Mouse (Mus musculus) stomach, embryonic 15.5 days (tissue): ENCODE measurements around the gene Zfp704. TPM values are rescaled to one million over a fixed set of nuclear protein-coding genes. Genes with fewer than 3 reads are reported as not detected.

Experiments
- ATAC-seq: fragments of 200-750 bp; cut with Nextera tagmentation; 2 replicates; pipeline ENCODE4 v1.8.0; 2017; ENCODE audit warnings: low read depth, moderate number of reproducible peaks, moderate TSS enrichment; ENCODE audit not compliant: insufficient read depth, low FRiP score
- H3K27ac ChIP-seq: fragments of 300-500 bp; sonication (generic); 2 replicates; pipeline ENCODE4 v1.5.1; 2015; ENCODE audit warnings: mild to moderate bottlenecking, inconsistent platforms
- H3K27me3 ChIP-seq: fragments of 300-500 bp; sonication (generic); replicated peaks from 2 replicates; pipeline ENCODE4 v1.6.1; 2015; ENCODE audit warnings: inconsistent platforms
- H3K36me3 ChIP-seq: fragments of 300-500 bp; sonication (generic); 2 replicates; pipeline ENCODE4 v1.6.1; 2015; ENCODE audit warnings: inconsistent platforms
- H3K4me1 ChIP-seq: fragments of 300-500 bp; sonication (generic); 2 replicates; pipeline ENCODE4 v1.6.1; 2015; ENCODE audit warnings: inconsistent platforms
- H3K4me2 ChIP-seq: fragments of 300-500 bp; sonication (generic); 2 replicates; pipeline ENCODE4 v1.6.1; 2015; ENCODE audit warnings: mild to moderate bottlenecking, inconsistent platforms
- H3K4me3 ChIP-seq: fragments of 300-500 bp; sonication (generic); replicated peaks from 2 replicates; pipeline ENCODE4 v1.5.1; 2015; ENCODE audit warnings: inconsistent platforms
- H3K9ac ChIP-seq: fragments of 300-500 bp; sonication (generic); 2 replicates; pipeline ENCODE4 v1.6.1; 2015; ENCODE audit warnings: inconsistent platforms
- H3K9me3 ChIP-seq: fragments of 300-500 bp; sonication (generic); 2 replicates; pipeline ENCODE4 v1.6.1; 2016; ENCODE audit warnings: inconsistent platforms
- WGBS: fragments of 180-500 bp; shearing (Covaris S2); methylation state at CpG from one replicate; pipeline ENCODE4 v1.1.7; 2015; 5-methylcytosine and 5-hydroxymethylcytosine counted together
- polyA plus RNA-seq: library from polyadenylated mRNA; unstranded; fragments of >200 nt; fragmentation: Nextera tagmentation; extraction: Ambion mirVana; gene quantifications from 2 replicates; pipeline ENCODE4 v1.2.1, GENCODE M21; 2015

The Zfp704 gene
- polyA plus RNA-seq, 1 experiment from 2014 or later, result 8.0 TPM

- H3K4me1 ChIP-seq, result no peaks in the 10 kb centered on the region
- 0 out of 2 replicates have a peak, but pooled peaks cover 9% of the 10 kb centered on the region for H3K36me3 ChIP-seq
- no peak overlapping the region for H3K27ac ChIP-seq
- no peak overlapping the region for H3K9ac ChIP-seq
- H3K27me3 ChIP-seq, result no peaks in the 10 kb centered on the region
- ATAC-seq, result no peak
- 74% methylated on average over 5 of the region's 5 CpGs for WGBS
- no peaks in the 10 kb centered on the region for H3K9me3 ChIP-seq
- H3K4me3 ChIP-seq, result no peak overlapping the region
- no peak overlapping the region for H3K4me2 ChIP-seq
Measured at GRCm38 (mm10) chr3:9444558-9444957, 165.3 kb downstream of the Zfp704 start.

DNA sequence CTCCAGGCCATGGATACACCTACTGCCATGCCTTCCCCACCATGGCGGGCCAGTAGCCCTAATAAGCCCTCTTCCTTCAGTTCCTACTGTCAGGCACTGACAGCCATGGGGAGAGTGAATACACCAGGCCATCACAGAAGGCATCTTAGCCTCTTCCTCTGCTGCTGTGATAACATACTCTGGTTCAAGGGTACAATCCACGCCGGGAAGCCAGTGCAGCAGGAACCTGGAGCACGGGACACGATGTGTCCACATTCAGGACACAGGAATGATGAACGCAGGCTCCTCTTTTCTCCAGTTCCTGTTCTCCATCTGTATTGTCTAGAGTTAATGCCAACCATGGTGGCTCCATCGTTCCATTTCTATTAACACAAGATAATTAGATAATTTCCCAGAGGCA lies 165.9 kb downstream of the Zfp704 start:
- 0 out of 2 replicates have a peak, but pooled peaks cover 9% of the 10 kb centered on the region for H3K36me3 ChIP-seq
- 88% methylated on average over 7 of the region's 7 CpGs for WGBS
- H3K27ac ChIP-seq, result no peak overlapping the region
- no peak overlapping the region for H3K4me2 ChIP-seq
- ATAC-seq, result no peak
- no peaks in the 10 kb centered on the region for H3K4me1 ChIP-seq
- no peak overlapping the region for H3K4me3 ChIP-seq
- H3K27me3 ChIP-seq, result no peaks in the 10 kb centered on the region
- no peaks in the 10 kb centered on the region for H3K9me3 ChIP-seq
- no peak overlapping the region for H3K9ac ChIP-seq

DNA sequence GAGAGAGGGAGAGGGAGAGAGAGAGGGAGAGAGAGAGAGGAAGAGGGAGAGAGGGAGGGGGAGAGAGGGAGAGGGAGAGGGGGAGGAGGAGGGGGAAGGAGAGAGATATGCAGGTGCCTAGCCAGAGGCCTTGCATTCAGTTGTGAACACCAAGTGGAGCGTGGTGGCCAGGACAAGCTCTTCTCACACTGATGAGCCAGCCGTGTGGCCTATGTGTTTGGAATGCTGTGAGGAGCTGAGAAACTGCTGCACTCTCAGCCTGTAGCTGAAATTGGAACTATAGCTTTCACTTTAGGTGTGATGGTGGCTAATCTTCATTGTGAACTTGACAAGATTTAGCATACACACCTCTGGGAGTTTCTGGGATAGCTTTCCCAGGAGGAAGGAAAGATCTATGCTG lies 166.4 kb downstream of the Zfp704 start:
- no peak overlapping the region for H3K4me2 ChIP-seq
- no peaks in the 10 kb centered on the region for H3K4me1 ChIP-seq
- no peak for ATAC-seq
- H3K9me3 ChIP-seq, result no peaks in the 10 kb centered on the region
- WGBS, result 81% methylated on average over 2 of the region's 2 CpGs
- H3K9ac ChIP-seq, result no peak overlapping the region
- H3K27ac ChIP-seq, result no peak overlapping the region
- 0 out of 2 replicates have a peak, but pooled peaks cover 9% of the 10 kb centered on the region for H3K36me3 ChIP-seq
- no peaks in the 10 kb centered on the region for H3K27me3 ChIP-seq
- H3K4me3 ChIP-seq, result no peak overlapping the region

DNA sequence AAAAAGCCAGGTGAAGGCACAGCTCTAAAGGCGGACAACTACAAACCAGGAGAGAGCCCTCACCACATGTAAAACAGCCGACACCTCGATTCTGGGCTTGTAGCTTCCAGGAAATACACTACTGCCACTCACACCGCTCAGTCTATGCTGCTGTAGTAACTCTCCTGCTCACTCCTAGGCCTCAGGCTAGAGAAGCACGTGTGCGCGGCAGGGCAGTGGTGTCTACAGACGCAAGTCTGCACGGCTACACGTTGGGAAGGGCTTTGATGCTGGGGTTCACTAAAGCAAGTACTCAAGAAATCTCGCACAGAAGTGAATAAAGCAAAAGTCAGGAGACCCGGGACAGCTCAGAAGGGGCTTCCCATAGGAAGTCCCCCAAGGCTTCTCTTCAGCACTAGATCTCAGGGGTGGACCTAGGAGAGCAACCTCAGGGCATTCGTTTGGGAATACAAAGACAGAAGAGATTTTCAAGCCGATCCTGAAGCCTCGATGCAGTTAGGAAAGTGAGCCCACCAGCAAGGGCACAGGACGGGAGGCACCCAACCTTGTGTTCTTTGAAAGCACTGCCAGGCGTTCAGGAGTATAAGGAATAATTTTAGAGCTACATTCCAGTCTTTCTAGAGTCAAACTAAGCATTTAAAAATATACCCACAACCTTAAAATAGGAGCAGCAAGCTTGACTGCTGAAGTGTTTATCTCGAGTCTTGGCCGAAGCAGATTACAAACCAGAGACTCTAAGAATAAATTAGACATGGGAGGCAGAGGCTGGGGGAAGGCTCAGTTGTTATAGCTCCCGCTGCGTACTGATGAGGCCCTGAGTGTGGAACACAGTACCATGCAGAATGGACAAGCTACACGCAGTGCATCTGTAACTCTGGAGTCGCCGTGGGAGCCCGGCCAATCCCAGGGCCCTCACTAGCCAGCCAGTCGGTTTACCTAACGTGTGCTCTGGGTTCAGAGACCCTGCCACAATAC lies 168.0 kb downstream of the Zfp704 start:
- H3K9ac ChIP-seq, result no peak overlapping the region
- no peaks in the 10 kb centered on the region for H3K27me3 ChIP-seq
- no peak overlapping the region for H3K4me2 ChIP-seq
- ATAC-seq, result no peak; the same call in 1 of the 2 replicates
- H3K36me3 ChIP-seq, result peaks cover 4% of the 10 kb centered on the region; the same call in 1 of the 2 replicates
- no peak overlapping the region for H3K27ac ChIP-seq
- H3K4me1 ChIP-seq, result no peaks in the 10 kb centered on the region
- H3K9me3 ChIP-seq, result no peaks in the 10 kb centered on the region
- WGBS, result 85% methylated on average over 27 of the region's 27 CpGs
- H3K4me3 ChIP-seq, result no peak overlapping the region

DNA sequence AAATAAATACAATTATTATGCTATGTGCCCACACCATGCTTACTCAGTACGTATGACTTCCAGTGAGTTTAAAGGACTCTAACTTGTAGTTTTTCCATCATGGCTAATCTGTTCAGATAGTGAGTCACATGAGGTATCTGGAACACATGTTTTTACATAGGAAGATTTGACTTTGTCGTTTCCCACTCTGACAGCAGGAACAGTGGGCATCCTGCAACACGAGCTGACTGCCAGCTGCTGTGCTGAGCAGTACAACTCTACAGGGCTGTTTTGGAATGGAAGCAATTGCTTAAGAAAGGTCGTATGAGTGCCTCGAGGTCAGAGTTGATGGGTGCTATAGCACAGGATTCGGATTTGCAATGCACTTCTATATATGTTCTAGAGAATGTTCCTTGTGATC lies 169.4 kb downstream of the Zfp704 start:
- 74% methylated on average over 6 of the region's 6 CpGs for WGBS
- ATAC-seq, result no peak
- no peak overlapping the region for H3K4me2 ChIP-seq

DNA sequence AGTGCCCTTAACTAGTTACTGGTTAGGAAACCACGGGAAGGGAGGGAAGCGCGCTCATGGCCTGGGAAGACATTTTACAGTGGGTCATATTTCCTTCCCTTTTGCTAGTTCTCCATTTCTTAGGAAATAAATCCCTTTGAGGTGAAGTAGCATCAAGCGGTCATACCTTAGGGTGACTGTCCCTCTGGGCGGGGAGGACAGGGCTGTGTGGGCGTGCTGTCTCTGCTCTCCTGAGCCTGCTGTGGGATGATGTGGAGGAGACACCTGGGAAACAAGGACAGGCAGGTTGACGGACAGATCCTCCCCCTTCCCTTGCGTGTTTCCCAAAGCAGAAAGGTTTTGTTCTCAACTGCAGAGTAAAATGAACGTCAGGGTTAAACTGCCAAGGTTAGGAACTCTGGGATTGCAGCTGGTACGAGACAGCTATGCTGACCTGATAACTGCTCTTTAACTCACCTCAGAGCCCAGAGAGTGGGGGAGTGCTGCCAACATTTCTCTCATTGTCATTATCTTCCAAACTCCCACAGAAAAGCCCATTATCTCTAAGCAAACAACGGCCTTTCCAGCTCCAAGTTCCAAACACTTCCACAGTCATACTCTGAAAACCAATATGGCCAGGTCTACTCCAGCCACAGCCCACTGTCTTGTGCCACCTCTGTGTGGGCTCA lies 170.1 kb downstream of the Zfp704 start:
- Histone ChIP-seq H3K4me3 (no peak overlapping the region), H3K27me3 (no peaks in the 10 kb centered on the region), H3K9ac (no peak overlapping the region), H3K27ac (no peak overlapping the region), H3K4me1 (no peaks in the 10 kb centered on the region), H3K9me3 (no peaks in the 10 kb centered on the region), H3K4me2 (no peak overlapping the region), H3K36me3 (peaks cover 4% of the 10 kb centered on the region; the same call in 1 of the 2 replicates)
- no peak for ATAC-seq
- 72% methylated on average over 11 of the region's 11 CpGs for WGBS

More for the DNA sequence above, 169.4 kb downstream of the Zfp704 start:
- Histone ChIP-seq H3K4me1 (no peaks in the 10 kb centered on the region), H3K27ac (no peak overlapping the region), H3K9ac (no peak overlapping the region), H3K4me3 (no peak overlapping the region), H3K9me3 (no peaks in the 10 kb centered on the region), H3K27me3 (no peaks in the 10 kb centered on the region), H3K36me3 (peaks cover 4% of the 10 kb centered on the region; the same call in 1 of the 2 replicates)

DNA sequence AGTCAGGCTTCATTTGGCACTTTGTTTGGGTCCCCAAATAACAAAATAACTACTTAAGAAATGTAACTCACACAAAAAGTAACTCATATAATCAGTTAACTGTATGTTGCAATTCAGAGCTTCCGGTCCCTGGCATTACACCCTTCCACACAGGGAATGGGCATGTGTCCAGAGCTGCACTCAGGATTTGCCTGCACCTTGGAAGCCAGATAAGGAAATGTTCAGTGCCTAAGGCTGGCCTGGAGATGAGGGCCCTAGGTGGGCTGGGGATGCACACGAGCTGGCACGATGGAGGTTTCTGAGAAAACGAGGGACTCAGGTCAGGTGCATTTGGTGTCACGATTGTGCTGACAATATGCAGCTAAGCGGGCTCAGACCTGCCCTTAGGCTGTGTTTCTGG lies 173.6 kb downstream of the Zfp704 start:
- Histone ChIP-seq H3K4me2 (no peak overlapping the region), H3K9me3 (no peaks in the 10 kb centered on the region), H3K4me1 (no peaks in the 10 kb centered on the region), H3K27ac (no peak overlapping the region), H3K4me3 (no peak overlapping the region), H3K27me3 (no peaks in the 10 kb centered on the region), H3K36me3 (peaks cover 4% of the 10 kb centered on the region; the same call in 1 of the 2 replicates), H3K9ac (no peak overlapping the region)
- no peak for ATAC-seq
- WGBS, result 85% methylated on average over 6 of the region's 6 CpGs

DNA sequence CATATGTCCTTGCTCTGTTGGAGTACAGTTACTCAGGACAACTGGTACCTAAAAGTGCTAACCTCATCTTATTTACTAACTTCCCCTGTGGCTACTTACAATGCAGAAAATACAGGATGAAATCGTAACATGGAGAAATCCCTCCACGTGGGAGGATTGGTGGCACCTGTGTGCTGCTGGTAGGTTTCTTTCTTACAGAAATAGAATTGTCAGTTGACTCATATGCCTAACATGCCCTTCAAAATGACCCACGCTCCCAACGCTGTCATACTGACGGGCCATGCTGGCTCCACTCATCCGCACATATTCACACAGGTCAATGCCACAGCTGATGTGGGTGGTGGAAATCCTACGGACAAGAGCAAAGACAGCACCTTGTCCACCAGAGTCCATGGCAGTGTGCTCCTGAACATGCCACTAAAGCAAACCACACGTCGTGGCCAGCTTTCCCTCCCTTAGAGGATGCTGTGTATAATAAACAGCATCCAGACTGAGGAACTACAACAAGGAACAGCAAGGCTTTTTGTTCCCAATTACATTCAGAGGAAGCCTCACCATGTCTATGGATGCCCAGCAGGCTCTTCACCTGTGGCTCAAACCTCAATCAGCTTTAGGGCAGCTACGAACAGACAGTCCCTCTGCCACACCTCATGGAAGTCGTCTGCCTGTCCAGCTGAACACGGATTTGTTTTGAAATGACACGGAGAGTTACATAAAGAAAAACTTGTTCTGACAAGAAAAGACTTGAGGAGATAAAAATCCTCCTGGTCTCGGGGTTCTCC lies 175.3 kb downstream of the Zfp704 start:
- ATAC-seq, result no peak
- Histone ChIP-seq H3K9ac (no peak overlapping the region), H3K27me3 (no peaks in the 10 kb centered on the region), H3K27ac (no peak overlapping the region), H3K4me2 (no peak overlapping the region), H3K4me3 (no peak overlapping the region), H3K9me3 (no peaks in the 10 kb centered on the region), H3K4me1 (no peaks in the 10 kb centered on the region), H3K36me3 (peaks cover 4% of the 10 kb centered on the region; the same call in 1 of the 2 replicates)
- 85% methylated on average over 14 of the region's 14 CpGs for WGBS

- Histone ChIP-seq H3K27me3 (no peaks in the 10 kb centered on the region), H3K9ac (no peak overlapping the region), H3K36me3 (peaks cover 4% of the 10 kb centered on the region; the same call in 1 of the 2 replicates), H3K4me2 (no peak overlapping the region), H3K9me3 (no peaks in the 10 kb centered on the region), H3K27ac (no peak overlapping the region), H3K4me1 (no peaks in the 10 kb centered on the region), H3K4me3 (no peak overlapping the region)
- no peak for ATAC-seq
- WGBS, result 83% methylated on average over 16 of the region's 16 CpGs
Measured at GRCm38 (mm10) chr3:9432796-9433526, 176.9 kb downstream of the Zfp704 start.

GRCm38 (mm10) chr3:9432226-9432625 lies 177.7 kb downstream of the Zfp704 start:
- WGBS, result 61% methylated on average over 3 of the region's 3 CpGs
- no peak for ATAC-seq

DNA sequence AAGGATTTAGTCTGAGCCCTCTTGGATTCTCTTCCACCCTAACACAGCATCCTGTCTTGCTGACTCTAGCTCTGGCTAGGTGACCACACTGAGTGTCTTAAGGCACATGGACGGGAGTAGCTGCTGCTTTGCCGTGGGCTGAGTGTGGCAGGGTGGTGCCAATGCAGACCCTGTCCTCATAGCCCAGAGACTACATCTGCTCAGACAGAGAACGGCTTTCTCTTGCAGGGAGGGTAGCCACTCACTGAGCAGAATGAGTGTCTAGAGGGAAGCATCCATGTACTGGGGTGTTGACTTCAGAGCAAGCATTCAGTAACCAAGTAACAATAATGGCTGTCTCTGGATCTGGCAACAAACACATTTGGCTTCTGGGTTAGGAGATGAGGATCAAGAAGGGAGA lies 179.9 kb downstream of the Zfp704 start:
- WGBS, result 84% methylated on average over 3 of the region's 3 CpGs
- H3K4me2 ChIP-seq, result no peak overlapping the region
- no peaks in the 10 kb centered on the region for H3K27me3 ChIP-seq
- H3K27ac ChIP-seq, result no peak overlapping the region
- H3K9me3 ChIP-seq, result no peaks in the 10 kb centered on the region
- no peak for ATAC-seq
- no peak overlapping the region for H3K9ac ChIP-seq
- no peak overlapping the region for H3K4me3 ChIP-seq
- H3K4me1 ChIP-seq, result no peaks in the 10 kb centered on the region
- no peaks in the 10 kb centered on the region for H3K36me3 ChIP-seq

More at GRCm38 (mm10) chr3:9432226-9432625, 177.7 kb downstream of the Zfp704 start:
- H3K4me1 ChIP-seq, result no peaks in the 10 kb centered on the region
- H3K27me3 ChIP-seq, result no peaks in the 10 kb centered on the region
- no peak overlapping the region for H3K27ac ChIP-seq
- no peak overlapping the region for H3K4me2 ChIP-seq
- H3K9me3 ChIP-seq, result no peaks in the 10 kb centered on the region
- H3K9ac ChIP-seq, result no peak overlapping the region
- no peaks in the 10 kb centered on the region for H3K36me3 ChIP-seq
- H3K4me3 ChIP-seq, result no peak overlapping the region
